Mouse (Mus musculus) embryonic facial prominence, embryonic 11.5 days (tissue): Measurements from ENCODE around the gene Tmem191c. TPM values are rescaled to one million over a fixed set of nuclear protein-coding genes. Genes with fewer than 3 reads are reported as not detected.
A peak's percentile ranks its signal among the peaks of the same experiment; 100 is the strongest.

Experiments used
- ATAC-seq: fragments of 200-750 bp; cut with Nextera tagmentation; replicated peaks from 2 replicates; pipeline ENCODE4 v1.8.0; 2017; ENCODE audit warnings: low read depth; ENCODE audit not compliant: insufficient number of reproducible peaks, low FRiP score, low TSS enrichment
- DNase-seq: peaks from one replicate; pipeline ENCODE4 v3.0.0-alpha.2; 2015; ENCODE audit warnings: low spot score
- H3K27ac ChIP-seq: fragments of 300-500 bp; sonication (generic); replicated peaks from 2 replicates; pipeline ENCODE4 v1.5.1; 2014; ENCODE audit warnings: mild to moderate bottlenecking, low read depth, low read length, control low read depth
- H3K27me3 ChIP-seq: fragments of 300-500 bp; sonication (generic); 2 replicates; pipeline ENCODE4 v1.6.1; 2014; ENCODE audit warnings: mild to moderate bottlenecking, low read length, moderate library complexity, mixed read lengths; ENCODE audit not compliant: control insufficient read depth, insufficient read depth
- H3K36me3 ChIP-seq: fragments of 300-500 bp; sonication (generic); replicated peaks from 2 replicates; pipeline ENCODE4 v1.6.1; 2014; ENCODE audit warnings: low read depth, mild to moderate bottlenecking, low read length, moderate library complexity, mixed read lengths; ENCODE audit not compliant: control insufficient read depth, insufficient read depth
- H3K4me1 ChIP-seq: fragments of 300-500 bp; sonication (generic); 2 replicates; pipeline ENCODE4 v1.6.1; 2014; ENCODE audit warnings: low read length, mixed read lengths; ENCODE audit not compliant: control insufficient read depth, insufficient read depth
- H3K4me2 ChIP-seq: fragments of 300-500 bp; sonication (generic); 2 replicates; pipeline ENCODE4 v1.6.1; 2014; ENCODE audit warnings: low read depth, mild to moderate bottlenecking, control low read depth, low read length, moderate library complexity
- H3K4me3 ChIP-seq: fragments of 300-500 bp; sonication (generic); 2 replicates; pipeline ENCODE4 v1.5.1; 2014; ENCODE audit warnings: low read depth, low read length, control low read depth
- H3K9ac ChIP-seq: fragments of 300-500 bp; sonication (generic); replicated peaks from 2 replicates; pipeline ENCODE4 v1.6.1; 2014; ENCODE audit warnings: mild to moderate bottlenecking, control low read depth, low read length
- H3K9me3 ChIP-seq: fragments of 300-500 bp; sonication (generic); replicated peaks from 2 replicates; pipeline ENCODE4 v1.6.1; 2016; ENCODE audit warnings: mild to moderate bottlenecking, low read length, inconsistent platforms, mixed read lengths; ENCODE audit not compliant: control insufficient read depth
- WGBS: fragments of 180-500 bp; shearing (Covaris S2); extraction: QIAGEN DNeasy Blood & Tissue Kit; methylation state at CpG from one replicate; pipeline ENCODE4 v1.1.7; 2014; 5-methylcytosine and 5-hydroxymethylcytosine counted together
- polyA plus RNA-seq: library from polyadenylated mRNA; unstranded; fragments of >200 nt; fragmentation: Nextera tagmentation; extraction: Ambion mirVana; gene quantifications from 2 replicates; pipeline ENCODE4 v1.2.1, GENCODE M21; 2014

The Tmem191c gene
- polyA plus RNA-seq, 1 experiment from 2014 or later, result 5.2 TPM

- ATAC-seq (no peak), DNase-seq (no peak)
- H3K9ac ChIP-seq, result no peak overlapping the region
- no peaks in the 10 kb centered on the region for H3K4me1 ChIP-seq
- no peak overlapping the region for H3K4me2 ChIP-seq
- no peaks in the 10 kb centered on the region; the same call in 1 of the 2 replicates for H3K36me3 ChIP-seq
- 84% methylated on average over 2 of the region's 2 CpGs for WGBS
- H3K27ac ChIP-seq, result no peak overlapping the region
- H3K4me3 ChIP-seq, result no peak overlapping the region
- H3K27me3 ChIP-seq, result no peaks in the 10 kb centered on the region
- no peaks in the 10 kb centered on the region for H3K9me3 ChIP-seq
These were observed 11.2 kb downstream of the Tmem191c start for GRCm38 (mm10) chr16:17287103-17287502.

- no peak for ATAC-seq
- H3K4me1 ChIP-seq, result no peaks in the 10 kb centered on the region
- H3K4me2 ChIP-seq, result no peak overlapping the region
- WGBS, result 93% methylated on average over 2 of the region's 2 CpGs
- no peak for DNase-seq
- H3K9me3 ChIP-seq, result no peaks in the 10 kb centered on the region
- no peaks in the 10 kb centered on the region; the same call in 1 of the 2 replicates for H3K36me3 ChIP-seq
- H3K27me3 ChIP-seq, result no peaks in the 10 kb centered on the region
- no peak overlapping the region for H3K4me3 ChIP-seq
- H3K9ac ChIP-seq, result no peak overlapping the region
- no peak overlapping the region for H3K27ac ChIP-seq
These were observed 15.1 kb downstream of the Tmem191c start for GRCm38 (mm10) chr16:17291016-17291415.

- no peak overlapping the region for H3K9ac ChIP-seq
- no peaks in the 10 kb centered on the region; the same call in none of the 2 replicates for H3K36me3 ChIP-seq
- WGBS, result 7% methylated on average over 2 of the region's 2 CpGs
- no peak overlapping the region for H3K4me2 ChIP-seq
- H3K4me3 ChIP-seq, result no peak overlapping the region
- no peaks in the 10 kb centered on the region for H3K4me1 ChIP-seq
- H3K27ac ChIP-seq, result no peak overlapping the region
- no peaks in the 10 kb centered on the region for H3K27me3 ChIP-seq
- H3K9me3 ChIP-seq, result no peaks in the 10 kb centered on the region
- peak; percentile 86 for DNase-seq
- no peak for ATAC-seq
These were observed 16.9 kb downstream of the Tmem191c start for GRCm38 (mm10) chr16:17292751-17293150.

GRCm38 (mm10) chr16:17300818-17301217 is 24.9 kb downstream of the Tmem191c start:
- no peaks in the 10 kb centered on the region for H3K4me1 ChIP-seq
- no peaks in the 10 kb centered on the region for H3K9me3 ChIP-seq
- 92% methylated on average over 3 of the region's 3 CpGs for WGBS
- ATAC-seq (no peak), DNase-seq (no peak)
- H3K27me3 ChIP-seq, result no peaks in the 10 kb centered on the region
- no peak overlapping the region for H3K9ac ChIP-seq
- H3K4me2 ChIP-seq, result no peak overlapping the region
- peaks cover 3% of the 10 kb centered on the region for H3K36me3 ChIP-seq
- no peak overlapping the region for H3K27ac ChIP-seq
- H3K4me3 ChIP-seq, result no peak overlapping the region

GRCm38 (mm10) chr16:17303521-17304245 is 27.8 kb downstream of the Tmem191c start:
- no peak for DNase-seq
- ATAC-seq, result no peak
- H3K27me3 ChIP-seq, result no peaks in the 10 kb centered on the region
- peaks cover 3% of the 10 kb centered on the region for H3K36me3 ChIP-seq
- H3K4me1 ChIP-seq, result no peaks in the 10 kb centered on the region
- no peak overlapping the region for H3K4me2 ChIP-seq
- no peak overlapping the region for H3K27ac ChIP-seq
- WGBS, result 86% methylated on average over 5 of the region's 5 CpGs
- no peak overlapping the region for H3K9ac ChIP-seq
- H3K9me3 ChIP-seq, result no peaks in the 10 kb centered on the region
- H3K4me3 ChIP-seq, result no peak overlapping the region

GRCm38 (mm10) chr16:17307461-17307860 is 31.6 kb downstream of the Tmem191c start:
- ATAC-seq (no peak), DNase-seq (no peak)
- no peak overlapping the region for H3K9ac ChIP-seq
- H3K4me1 ChIP-seq, result no peaks in the 10 kb centered on the region
- no peak overlapping the region for H3K4me3 ChIP-seq
- H3K4me2 ChIP-seq, result no peak overlapping the region
- H3K27ac ChIP-seq, result no peak overlapping the region
- peaks cover 3% of the 10 kb centered on the region for H3K36me3 ChIP-seq
- no peaks in the 10 kb centered on the region for H3K9me3 ChIP-seq
- 96% methylated on average over 5 of the region's 5 CpGs for WGBS
- H3K27me3 ChIP-seq, result no peaks in the 10 kb centered on the region

GRCm38 (mm10) chr16:17309036-17309435 is 33.2 kb downstream of the Tmem191c start:
- no peak overlapping the region for H3K27ac ChIP-seq
- H3K36me3 ChIP-seq, result no peaks in the 10 kb centered on the region; the same call in 1 of the 2 replicates
- DNase-seq (no peak), ATAC-seq (no peak)
- WGBS, result 91% methylated on average over 10 of the region's 10 CpGs
- no peaks in the 10 kb centered on the region for H3K27me3 ChIP-seq
- no peaks in the 10 kb centered on the region for H3K9me3 ChIP-seq
- H3K4me1 ChIP-seq, result no peaks in the 10 kb centered on the region
- no peak overlapping the region for H3K4me2 ChIP-seq
- no peak overlapping the region for H3K4me3 ChIP-seq
- no peak overlapping the region for H3K9ac ChIP-seq

GRCm38 (mm10) chr16:17312531-17312930 is 36.7 kb downstream of the Tmem191c start:
- Histone ChIP-seq H3K4me2 (no peak overlapping the region), H3K36me3 (peaks cover under 1% of the 10 kb centered on the region), H3K9me3 (no peaks in the 10 kb centered on the region), H3K9ac (no peak overlapping the region), H3K27me3 (no peaks in the 10 kb centered on the region), H3K27ac (no peak overlapping the region), H3K4me1 (no peaks in the 10 kb centered on the region), H3K4me3 (no peak overlapping the region)
- DNase-seq (no peak), ATAC-seq (no peak)
- WGBS, result 96% methylated on average over 5 of the region's 5 CpGs
